Mouse (Mus musculus): ENCODE results near the gene Asic3. TPM values are rescaled to one million over a fixed set of nuclear protein-coding genes. Genes with fewer than 3 reads are reported as not detected.

The Asic3 gene
- total RNA-seq, 2 experiments from 2014 or later, result 0.12 to 0.22 TPM

DNA sequence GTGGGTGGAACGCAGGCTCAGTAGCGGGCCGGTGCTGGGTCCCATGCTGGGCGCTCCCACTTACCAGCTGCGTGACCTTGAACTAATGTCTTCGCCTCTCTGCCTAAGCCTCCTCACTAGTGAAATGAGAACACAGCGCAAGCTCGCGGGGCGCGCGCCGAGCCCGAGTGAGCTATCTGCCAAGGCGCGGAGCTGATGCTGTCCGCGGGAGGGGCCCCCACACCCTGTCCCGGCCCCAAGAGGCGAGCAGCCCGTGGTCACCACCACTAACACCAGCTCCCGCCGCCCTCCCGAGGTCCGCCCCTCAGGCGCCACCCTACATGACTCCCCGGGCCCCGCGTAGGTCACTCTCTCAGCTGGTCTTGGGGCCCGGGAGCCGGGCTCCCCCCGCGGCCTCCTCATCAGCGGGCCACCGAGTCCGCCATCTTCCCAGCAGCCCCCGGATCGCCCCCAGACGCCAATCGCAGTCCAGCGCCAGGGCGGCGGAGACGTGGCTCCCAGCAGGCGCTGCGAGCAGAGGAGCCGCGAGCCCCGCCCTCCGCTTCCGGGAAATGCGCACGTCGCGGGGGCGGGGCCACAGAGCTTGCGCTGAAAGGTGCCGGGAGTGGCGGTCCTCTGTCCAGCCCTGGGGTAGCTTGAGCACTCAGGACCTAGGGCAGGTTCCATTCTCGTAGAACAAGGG lies 31.7 kb downstream of the Asic3 start, which contains the start of gene Fastk:
TSS of gene Fastk (minus strand) at position 542 of the 682 bp plus-strand sequence.
- peak; percentile 95 for DNase-seq
- intact Hi-C loops (cut with DNase I), result loop anchor here (2.0 kb wide), 1 partner anchor 18 kb away; no protein-coding TSS in a partner anchor

DNA sequence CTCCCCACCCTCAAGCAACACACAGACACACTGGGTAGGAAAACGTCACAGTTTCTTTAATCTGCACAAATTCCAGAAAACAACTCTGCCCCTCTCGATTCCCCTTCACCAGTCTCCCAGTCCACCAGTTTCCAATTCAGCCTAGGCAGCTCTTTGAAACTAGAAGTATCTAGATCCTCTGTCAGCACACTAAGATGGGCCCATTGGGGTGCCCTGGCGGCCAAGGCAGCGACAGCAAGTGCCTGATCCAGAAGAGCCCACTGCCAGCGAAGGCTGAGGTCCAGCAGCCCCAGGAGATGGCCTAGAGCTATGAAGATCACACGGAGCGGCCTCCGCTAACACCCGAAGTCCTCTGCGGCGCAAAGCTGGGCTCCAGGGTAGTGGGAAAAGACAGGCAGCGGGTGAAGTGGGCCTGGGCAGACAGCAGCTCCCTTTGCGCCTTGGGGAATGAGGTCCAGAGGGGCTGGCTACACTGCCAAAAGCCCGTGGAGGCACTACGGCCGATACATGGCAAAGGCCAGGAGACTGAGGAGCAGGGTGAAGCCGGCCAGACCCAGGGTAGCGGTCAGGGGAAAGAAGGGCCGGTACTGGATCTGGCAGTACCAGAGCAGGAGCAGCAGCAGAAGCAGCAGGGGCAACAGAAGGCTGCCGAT lies 32.4 kb downstream of the Asic3 start:
- DNase-seq, result no peak
- intact Hi-C loops (cut with DNase I), result loop anchor here (2.0 kb wide), 1 partner anchor 19 kb away; no protein-coding TSS in a partner anchor

DNA sequence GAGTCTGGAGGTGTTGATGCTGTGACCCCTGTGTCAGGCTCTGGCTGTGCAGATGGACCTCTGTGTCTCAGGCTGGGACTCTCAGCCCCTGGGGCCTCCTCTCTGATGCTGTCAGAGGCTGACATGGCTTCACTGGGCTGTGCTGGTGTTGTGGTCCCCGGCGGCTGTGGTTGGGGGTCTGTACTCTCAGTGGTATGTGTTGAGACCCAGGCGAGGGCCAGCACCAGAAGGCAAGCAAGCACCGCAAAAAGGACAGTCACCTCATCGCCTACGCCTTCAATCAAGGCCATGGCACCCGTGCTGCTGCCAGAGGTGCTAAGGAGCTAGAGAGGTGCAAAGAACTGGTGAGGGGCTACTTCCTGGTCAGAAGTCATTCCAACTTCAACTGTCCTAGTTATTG lies 33.4 kb downstream of the Asic3 start:
- DNase-seq, result no peak
- intact Hi-C loops (cut with DNase I), result no loop called here

DNA sequence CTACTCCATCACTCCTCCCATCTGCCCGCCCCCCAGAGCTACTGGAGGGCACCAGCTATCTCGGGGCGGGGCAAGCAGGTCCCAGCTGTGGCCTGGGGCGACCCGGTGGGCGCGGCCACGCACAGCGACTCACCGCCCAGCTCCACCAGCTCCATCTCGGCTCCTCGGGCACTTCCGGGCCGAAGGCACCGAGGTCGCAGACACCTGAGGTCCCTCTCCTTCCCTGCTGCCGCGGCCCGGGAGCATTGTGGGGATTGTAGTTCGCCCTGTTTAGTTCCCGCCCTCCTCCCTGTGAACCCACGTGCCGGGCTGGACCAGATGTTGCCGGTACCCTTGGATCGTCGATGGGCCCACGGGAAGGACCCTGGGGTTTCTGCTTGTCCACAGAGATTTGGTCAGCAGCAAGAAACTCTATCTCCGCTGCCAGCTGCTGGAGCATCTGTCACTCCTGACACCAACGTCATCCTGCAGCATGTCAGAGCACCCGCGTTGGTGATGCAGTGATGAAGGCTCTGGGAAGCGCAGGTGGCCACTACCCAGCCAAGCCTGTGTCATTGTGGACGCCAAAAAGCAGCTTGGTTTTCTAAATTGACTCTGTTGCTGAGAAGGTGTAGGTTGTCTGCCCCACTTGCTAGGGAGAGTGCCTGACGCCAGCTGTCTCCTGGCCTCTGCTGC lies 34.6 kb downstream of the Asic3 start, which contains the start of gene Tmub1:
TSS of gene Tmub1 (minus strand) at position 231 of the 675 bp plus-strand sequence.
- intact Hi-C loops (cut with DNase I), result no loop called here
- peak; percentile 85 to 86 for DNase-seq

DNA sequence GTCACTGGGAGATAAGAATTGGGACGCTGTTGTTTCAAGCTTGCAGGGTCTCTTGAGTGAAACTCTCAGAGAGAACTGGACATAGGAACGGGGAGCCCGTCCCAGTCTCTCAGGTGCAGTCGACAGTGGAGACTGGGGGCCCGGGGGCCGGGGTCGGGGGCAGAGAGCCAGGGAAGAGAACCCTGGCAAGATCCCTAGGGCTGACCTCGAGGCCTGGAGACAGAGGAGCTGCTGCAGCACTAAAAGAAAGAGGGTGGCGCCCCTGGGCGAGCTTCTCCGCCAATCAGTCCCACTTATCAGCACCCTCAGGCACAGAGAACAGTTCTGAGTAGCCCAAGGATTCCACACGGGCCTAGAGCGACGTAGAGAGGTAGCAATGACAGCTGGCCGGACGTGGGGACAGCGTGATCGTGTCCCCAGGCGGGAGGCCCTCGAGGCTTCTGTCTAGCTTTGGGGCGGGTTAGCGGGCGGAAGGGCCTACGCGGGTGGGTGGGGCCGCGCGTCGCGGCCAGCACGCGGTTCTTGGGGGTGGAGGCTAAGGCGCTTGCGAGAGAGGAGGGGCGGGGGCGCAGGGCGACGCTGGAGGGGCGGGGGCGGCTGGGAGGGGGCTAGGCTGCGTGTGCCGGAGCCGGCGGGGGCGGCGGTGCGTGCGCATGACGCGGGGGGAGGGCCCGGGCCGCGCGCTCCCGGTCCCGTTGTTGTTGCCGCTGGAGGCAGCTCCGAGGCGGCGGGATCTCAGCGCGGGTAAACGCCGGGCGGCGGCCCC lies 38.3 kb downstream of the Asic3 start:
- intact Hi-C loops (cut with DNase I), result loop anchor here (2.0 kb wide), 2 partner anchors 19 to 27 kb away; no protein-coding TSS in a partner anchor
- peak; percentile 85 to 91 for DNase-seq

DNA sequence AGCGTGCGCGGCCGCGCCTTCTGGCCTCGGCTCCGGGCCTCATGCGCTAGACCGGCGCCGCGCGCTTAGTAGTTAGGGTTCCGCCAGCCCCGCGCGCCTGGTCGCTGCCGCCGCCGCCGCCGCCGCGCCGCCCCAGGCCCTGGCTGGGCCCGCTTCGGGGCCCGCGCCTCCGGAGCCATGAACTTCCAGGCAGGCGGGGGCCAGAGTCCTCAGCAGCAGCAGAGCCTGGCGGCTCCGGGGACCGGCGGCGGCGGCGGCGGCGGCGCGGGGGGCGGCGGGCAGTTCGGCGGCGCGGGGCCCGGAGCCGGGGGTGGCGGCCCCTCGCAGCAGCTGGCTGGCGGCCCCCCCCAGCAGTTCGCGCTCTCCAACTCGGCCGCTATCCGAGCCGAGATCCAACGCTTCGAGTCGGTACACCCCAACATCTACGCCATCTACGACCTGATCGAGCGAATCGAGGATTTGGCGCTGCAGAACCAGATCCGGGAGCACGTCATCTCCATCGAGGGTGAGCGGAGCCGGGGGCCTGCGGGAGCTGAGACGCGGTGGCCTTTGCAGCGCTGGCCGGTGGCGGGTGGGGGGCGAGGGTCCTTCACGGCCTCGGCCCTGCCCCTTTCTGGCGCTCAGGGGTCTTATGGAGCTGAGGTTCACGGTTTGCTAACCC lies 39.0 kb downstream of the Asic3 start, which contains the start of gene Agap3:
TSS of gene Agap3 (plus strand) at position 148 of the 661 bp plus-strand sequence.
- intact Hi-C loops (cut with DNase I), result loop anchor here (2.0 kb wide), 2 partner anchors 19 to 27 kb away; no protein-coding TSS in a partner anchor
- peak in 1 of 2 experiments; percentile 52 for DNase-seq

DNA sequence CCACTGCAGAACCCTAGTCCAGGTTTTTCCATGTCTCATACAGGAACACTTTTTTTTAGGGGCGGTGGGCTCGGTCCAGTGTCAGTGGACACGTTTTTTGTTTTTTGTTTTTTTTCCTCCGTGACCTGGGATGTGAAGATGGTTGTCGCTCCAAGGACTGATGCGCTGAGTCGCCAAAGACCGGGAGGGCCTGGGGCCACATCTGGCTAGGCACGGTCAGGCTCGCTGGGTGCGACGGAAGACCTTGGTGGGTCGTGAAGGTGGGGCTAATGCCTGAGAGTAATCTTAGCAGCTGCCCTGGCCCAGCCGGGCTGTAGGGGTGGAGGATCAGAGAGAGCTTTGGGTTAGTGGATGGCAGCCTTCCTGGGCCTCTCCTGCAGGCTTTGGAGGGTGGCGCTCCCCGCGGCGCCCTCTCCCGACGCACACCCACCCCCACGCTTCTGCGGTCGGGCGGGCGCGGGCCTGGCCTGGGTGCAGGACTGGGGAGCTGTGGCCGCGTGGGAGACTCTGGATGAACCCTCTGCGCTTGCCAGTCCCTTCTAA lies 39.6 kb downstream of the Asic3 start:
- intact Hi-C loops (cut with DNase I), result loop anchor here (2.0 kb wide), 2 partner anchors 18 to 28 kb away; no protein-coding TSS in a partner anchor
- DNase-seq, result peak in 1 of 2 experiments; percentile 43

DNA sequence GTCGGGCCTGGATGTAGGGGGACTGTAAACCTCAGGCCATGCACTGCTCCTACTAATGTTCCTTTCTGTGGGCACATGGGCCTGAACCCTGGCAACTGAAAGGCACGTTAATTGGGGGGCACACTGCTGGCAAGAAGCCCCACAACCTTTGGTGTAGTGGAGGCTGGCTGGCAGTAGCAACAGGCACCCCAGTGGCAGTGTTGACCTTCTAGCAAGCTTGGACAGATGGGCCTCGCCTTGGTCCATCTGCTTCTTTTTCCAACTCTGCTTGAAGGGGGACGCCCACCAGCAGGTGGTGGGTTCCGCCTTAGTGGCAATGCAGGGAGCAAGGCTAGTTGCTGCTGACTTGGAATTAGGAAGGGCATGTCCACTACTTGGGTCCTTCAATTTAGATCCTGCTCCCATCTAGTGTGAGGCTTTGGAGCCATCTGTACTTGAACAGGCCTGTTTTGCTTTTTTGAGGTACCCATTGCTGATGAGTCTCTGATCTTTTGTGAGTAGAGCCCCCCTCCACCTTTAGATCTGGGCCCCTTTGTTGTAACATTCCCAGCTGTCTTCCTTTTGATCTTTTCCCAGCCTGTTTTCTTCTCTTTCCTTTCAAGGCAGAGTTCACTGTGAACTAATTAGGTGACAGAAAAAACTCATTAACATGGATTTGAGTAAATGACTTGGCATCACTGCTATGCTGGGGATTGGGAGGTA lies 40.2 kb downstream of the Asic3 start:
- DNase-seq, result no peak
- intact Hi-C loops (cut with DNase I), result loop anchor here (2.0 kb wide), 2 partner anchors 17 to 29 kb away; no protein-coding TSS in a partner anchor

DNA sequence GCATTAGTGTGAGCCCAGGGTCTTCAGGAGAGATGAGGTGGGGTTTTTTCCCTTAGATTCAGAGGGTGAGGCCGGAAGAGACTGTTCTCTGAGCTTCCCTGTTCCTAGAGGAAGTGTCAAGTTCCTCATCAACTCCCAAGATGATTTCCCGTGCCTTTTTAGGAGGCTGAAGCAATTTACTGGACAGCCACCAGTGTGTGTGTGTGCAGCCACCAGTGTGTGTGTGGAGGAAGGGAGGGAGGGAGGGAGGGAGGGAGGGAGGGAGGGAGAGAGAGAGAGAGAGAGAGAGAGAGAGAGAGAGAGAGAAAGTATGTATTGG lies 40.8 kb downstream of the Asic3 start:
- DNase-seq, result no peak

DNA sequence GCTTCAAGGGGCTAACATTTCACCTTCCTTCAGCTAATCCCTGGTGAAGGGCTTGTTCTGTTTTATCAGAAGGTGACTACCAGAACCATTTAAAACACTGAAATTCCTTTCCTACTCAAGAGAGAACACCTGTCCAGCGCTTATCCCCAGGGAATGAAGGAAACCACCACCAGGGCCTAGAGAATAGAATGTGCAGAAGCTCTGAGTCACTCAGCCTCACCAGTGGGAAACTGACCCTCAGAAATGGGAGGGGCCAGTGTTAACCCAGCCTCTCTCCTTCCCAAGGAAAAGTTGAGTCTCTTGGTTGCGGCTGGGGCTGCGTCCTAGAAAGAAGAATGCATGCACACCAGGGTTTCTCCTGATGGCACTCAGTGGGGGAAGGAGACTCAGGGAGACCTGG lies 41.9 kb downstream of the Asic3 start:
- intact Hi-C loops (cut with DNase I), result no loop called here
- no peak for DNase-seq

More for the DNA sequence above, 40.8 kb downstream of the Asic3 start:
- intact Hi-C loops (cut with DNase I), result loop anchor here (2.0 kb wide), 2 partner anchors 17 to 29 kb away; no protein-coding TSS in a partner anchor

DNA sequence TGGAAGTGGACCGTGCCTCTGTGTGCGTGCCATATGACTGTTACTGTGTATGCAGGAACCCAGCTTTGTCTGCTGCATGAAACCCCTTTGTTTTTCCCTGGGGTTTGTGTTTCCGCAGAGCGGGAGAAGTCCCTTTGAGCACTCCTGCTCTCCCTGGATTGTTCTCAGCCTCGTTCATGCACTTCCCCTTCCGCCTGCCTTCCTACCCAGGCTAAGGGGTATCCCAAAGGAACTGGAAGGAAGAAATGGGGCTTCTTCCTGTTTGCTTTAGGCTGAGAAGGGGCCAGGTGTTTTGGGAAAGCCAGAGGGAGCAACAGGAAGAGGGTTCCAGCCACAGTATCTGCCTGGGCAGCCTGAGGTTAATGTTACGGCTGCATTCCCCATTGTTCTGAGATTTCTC lies 42.4 kb downstream of the Asic3 start:
- intact Hi-C loops (cut with DNase I), result no loop called here
- no peak for DNase-seq

DNA sequence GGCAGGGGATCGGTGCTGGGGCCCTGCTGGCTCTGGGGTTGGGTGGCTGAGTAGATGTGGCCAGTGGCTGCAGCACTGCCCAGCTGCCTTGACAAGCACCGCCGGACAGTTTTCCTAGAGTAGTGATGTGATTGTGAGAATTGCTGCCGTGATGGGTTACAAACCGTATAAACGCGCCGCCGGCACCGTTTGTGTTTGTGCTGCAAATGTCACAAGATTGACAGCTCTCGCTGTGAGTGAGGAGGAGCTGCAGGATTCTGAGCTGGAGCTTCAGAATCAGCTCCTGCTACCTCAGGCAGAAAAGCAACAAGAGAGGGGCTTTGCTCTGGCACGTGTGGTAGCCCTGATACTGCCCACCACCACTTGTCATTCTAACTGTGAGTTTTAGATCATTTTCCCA lies 53.6 kb downstream of the Asic3 start:
- intact Hi-C loops (cut with DNase I), result no loop called here
- no peak for DNase-seq

Other genes starting within 250 kb of the Asic3 start
- gene Nupl2, start 248.4 kb upstream of the Asic3 start, total RNA-seq (2021), result 10 to 100 TPM in 1 of 2 experiments, 1 to 10 TPM in 1; 9.1 to 10.7 TPM
- gene Kcnh2, start 61.8 kb upstream of the Asic3 start, total RNA-seq (2021), result 10 to 100 TPM; 90.5 to 93.9 TPM
- 10 to 100 TPM; 44.0 to 44.4 TPM for gene Nos3, start 48.6 kb upstream of the Asic3 start, total RNA-seq (2021)
- gene Atg9b, start 21.2 kb upstream of the Asic3 start, total RNA-seq (2021), result under 1 TPM; 0.62 to 0.89 TPM
- gene Abcb8, start 19.7 kb upstream of the Asic3 start, total RNA-seq (2021), result 10 to 100 TPM; 85.0 to 88.5 TPM
- gene Cdk5, start 10.1 kb downstream of the Asic3 start, total RNA-seq (2021), result 10 to 100 TPM; 21.5 to 25.0 TPM
- 10 to 100 TPM; 49.2 to 52.4 TPM for gene Slc4a2, start 10.4 kb downstream of the Asic3 start, total RNA-seq (2021)
- 100 to 1,000 TPM; 207 to 209 TPM for gene Fastk, start 31.9 kb downstream of the Asic3 start, total RNA-seq (2021)
- 10 to 100 TPM in 1 of 2 experiments, 1 to 10 TPM in 1; 9.6 to 10.7 TPM for gene Tmub1, start 34.5 kb downstream of the Asic3 start, total RNA-seq (2021)
- 10 to 100 TPM; 83.1 to 84.8 TPM for gene Agap3, start 38.8 kb downstream of the Asic3 start, total RNA-seq (2021)
- gene Gbx1, start 113.8 kb downstream of the Asic3 start, total RNA-seq (2021), result under 1 TPM in 1 of 2 experiments, not detected in 1; 0.10 TPM
- gene Asb10, start 127.6 kb downstream of the Asic3 start, total RNA-seq (2021), result 10 to 100 TPM; 41.9 to 47.0 TPM
- not detected for gene 4931409K22Rik, start 143.4 kb downstream of the Asic3 start, total RNA-seq (2021)
- 10 to 100 TPM; 44.2 to 47.5 TPM for gene Abcf2, start 164.1 kb downstream of the Asic3 start, total RNA-seq (2021)
- gene Chpf2, start 173.3 kb downstream of the Asic3 start, total RNA-seq (2021), result 10 to 100 TPM; 19.4 to 19.8 TPM
- 10 to 100 TPM; 61.4 to 67.8 TPM for gene Smarcd3, start 211.0 kb downstream of the Asic3 start, total RNA-seq (2021)